Mouse (Mus musculus): ENCODE data around the gene Mmp24. TPM values are rescaled to one million over a fixed set of nuclear protein-coding genes. Genes with fewer than 3 reads are reported as not detected.
A peak's percentile ranks its signal among the peaks of the same experiment; 100 is the strongest.

Mmp24 gene
- polyA plus RNA-seq, 1 experiment = 0.18 TPM

DNA sequence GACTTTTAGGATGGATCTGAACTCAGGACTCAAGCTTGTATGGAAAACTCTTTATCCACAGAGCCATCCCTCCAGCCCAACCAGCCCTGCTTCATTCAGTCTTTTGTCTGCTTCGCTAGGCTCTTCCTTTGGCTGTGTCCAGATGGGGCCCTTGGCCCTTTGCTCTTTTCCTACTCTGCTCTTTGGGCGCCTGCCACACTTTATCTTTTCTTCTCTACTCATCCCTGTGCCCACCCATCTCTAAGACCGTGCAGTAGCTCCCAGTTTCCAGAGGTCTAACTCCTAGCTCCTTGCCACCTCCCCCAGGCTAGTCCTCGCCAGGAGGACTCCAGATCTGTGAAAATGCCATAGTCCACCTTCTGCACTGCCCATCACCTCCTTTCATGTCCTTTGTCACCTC, 1.5 kb upstream of the Mmp24 start:
- Histone ChIP-seq H3K4me3 (ENCODE audit: low read depth, low read length) (no peak overlapping the region), H3K4me1 (ENCODE audit: control insufficient read depth, insufficient read depth, low read length) (peaks cover 2% of the 10 kb centered on the region), H3K9ac (ENCODE audit: low read depth, poor library complexity, severe bottlenecking) (no peak overlapping the region), H3K9me3 (replicated peaks; ENCODE audit: control insufficient read depth, insufficient read depth, low read length, poor library complexity, severe bottlenecking) (no peaks in the 10 kb centered on the region), H3K36me3 (ENCODE audit: control insufficient read depth, insufficient read depth, low read length, poor library complexity, severe bottlenecking) (no peaks in the 10 kb centered on the region), H3K27me3 (ENCODE audit: control insufficient read depth, insufficient read depth, low read length, poor library complexity, severe bottlenecking) (peaks cover 11% of the 10 kb centered on the region), H3K27ac (ENCODE audit: insufficient read depth, low read length) (no peak overlapping the region)
- TF ChIP-seq EP300 (IDR thresholded peaks at IDR 0.05; ENCODE audit: insufficient read depth, low read depth, low read length) (no peak), CTCF (IDR thresholded peaks at IDR 0.05; ENCODE audit: low read depth, low read length) (no peak), POLR2A (IDR thresholded peaks at IDR 0.05; ENCODE audit: insufficient read depth, low read length) (no peak)

DNA sequence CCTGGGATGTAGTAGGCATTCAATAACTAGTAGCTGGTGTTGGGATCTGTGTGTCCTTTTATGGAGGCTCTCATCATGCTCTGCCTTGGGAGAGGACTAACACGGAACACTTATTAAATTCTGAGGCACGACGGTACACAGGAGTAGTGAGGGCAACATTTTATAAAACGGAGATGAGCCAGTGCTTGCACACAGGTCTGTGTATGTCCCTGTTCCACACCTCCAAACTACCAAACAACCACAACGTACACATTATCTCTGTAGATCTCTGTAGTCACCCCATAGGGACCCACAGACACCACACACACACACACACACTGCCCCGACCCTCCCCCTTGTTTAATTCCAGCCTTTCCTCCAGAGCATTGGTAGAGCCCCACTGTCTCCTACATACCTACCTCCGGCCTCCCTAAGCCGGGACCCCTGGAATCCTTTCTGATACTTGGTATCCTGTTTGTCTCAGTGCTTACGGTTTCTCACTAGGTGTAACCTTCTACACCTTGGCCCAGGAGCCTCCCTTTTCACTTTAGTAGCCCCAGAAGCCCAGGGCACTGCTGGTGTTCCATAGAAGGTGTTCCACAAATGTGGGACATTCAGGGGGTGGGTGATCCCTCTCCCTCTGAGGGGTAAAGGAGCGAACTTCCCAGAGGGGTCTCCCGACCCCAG, 748 bp upstream of the Mmp24 start:
- no peak for TF ChIP-seq EP300 (IDR thresholded peaks at IDR 0.05; ENCODE audit: insufficient read depth, low read depth, low read length)
- no peak for TF ChIP-seq CTCF (IDR thresholded peaks at IDR 0.05; ENCODE audit: low read depth, low read length)
- no peak for TF ChIP-seq POLR2A (IDR thresholded peaks at IDR 0.05; ENCODE audit: insufficient read depth, low read length)
- peaks cover 2% of the 10 kb centered on the region for H3K4me1 ChIP-seq (ENCODE audit: control insufficient read depth, insufficient read depth, low read length)
- H3K4me3 ChIP-seq (ENCODE audit: low read depth, low read length) = peak overlapping the region; percentile 57
- peak overlapping the region; percentile 87 for H3K9ac ChIP-seq (ENCODE audit: low read depth, poor library complexity, severe bottlenecking)
- no peaks in the 10 kb centered on the region for H3K9me3 ChIP-seq (replicated peaks; ENCODE audit: control insufficient read depth, insufficient read depth, low read length, poor library complexity, severe bottlenecking)
- peaks cover 11% of the 10 kb centered on the region for H3K27me3 ChIP-seq (ENCODE audit: control insufficient read depth, insufficient read depth, low read length, poor library complexity, severe bottlenecking)
- no peak overlapping the region for H3K27ac ChIP-seq (ENCODE audit: insufficient read depth, low read length)
- no peaks in the 10 kb centered on the region for H3K36me3 ChIP-seq (ENCODE audit: control insufficient read depth, insufficient read depth, low read length, poor library complexity, severe bottlenecking)

DNA sequence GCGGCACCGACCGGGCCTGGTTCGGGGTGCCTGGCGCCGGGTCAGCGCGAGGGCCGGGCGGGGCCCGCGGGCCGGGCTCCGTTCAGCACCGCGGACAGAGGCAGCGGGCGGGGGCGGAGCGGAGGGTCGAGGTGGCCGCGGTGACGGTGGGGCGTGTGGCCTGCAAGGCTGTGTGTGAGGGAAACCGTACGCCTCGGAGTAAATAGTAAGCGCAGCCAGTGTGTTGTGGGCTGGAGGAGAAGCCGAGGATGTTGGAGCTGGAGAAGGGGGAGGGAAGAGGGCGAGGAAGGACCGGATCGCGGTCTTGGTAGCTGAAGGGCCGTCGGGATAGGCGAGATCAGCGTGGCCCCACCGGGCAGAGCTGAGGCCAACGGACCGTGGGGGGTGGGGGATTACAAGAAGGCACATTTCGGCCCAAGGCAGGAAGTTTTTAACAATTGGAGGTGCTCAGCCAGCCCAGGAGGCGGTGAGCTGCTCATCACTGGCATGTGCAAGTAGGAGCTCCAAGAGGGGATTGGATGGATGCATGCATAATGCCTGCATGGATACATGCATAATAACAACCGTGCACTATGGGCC, 632 bp downstream of the Mmp24 start:
- Histone ChIP-seq H3K4me3 (ENCODE audit: low read depth, low read length) (peak overlapping the region; percentile 65), H3K36me3 (ENCODE audit: control insufficient read depth, insufficient read depth, low read length, poor library complexity, severe bottlenecking) (no peaks in the 10 kb centered on the region), H3K27me3 (ENCODE audit: control insufficient read depth, insufficient read depth, low read length, poor library complexity, severe bottlenecking) (peaks cover 11% of the 10 kb centered on the region), H3K9ac (ENCODE audit: low read depth, poor library complexity, severe bottlenecking) (peak overlapping the region; percentile 87), H3K9me3 (replicated peaks; ENCODE audit: control insufficient read depth, insufficient read depth, low read length, poor library complexity, severe bottlenecking) (no peaks in the 10 kb centered on the region), H3K27ac (ENCODE audit: insufficient read depth, low read length) (no peak overlapping the region), H3K4me1 (ENCODE audit: control insufficient read depth, insufficient read depth, low read length) (peaks cover 2% of the 10 kb centered on the region)
- TF ChIP-seq EP300 (IDR thresholded peaks at IDR 0.05; ENCODE audit: insufficient read depth, low read depth, low read length) = no peak
- TF ChIP-seq CTCF (IDR thresholded peaks at IDR 0.05; ENCODE audit: low read depth, low read length) = no peak
- no peak for TF ChIP-seq POLR2A (IDR thresholded peaks at IDR 0.05; ENCODE audit: insufficient read depth, low read length)

DNA sequence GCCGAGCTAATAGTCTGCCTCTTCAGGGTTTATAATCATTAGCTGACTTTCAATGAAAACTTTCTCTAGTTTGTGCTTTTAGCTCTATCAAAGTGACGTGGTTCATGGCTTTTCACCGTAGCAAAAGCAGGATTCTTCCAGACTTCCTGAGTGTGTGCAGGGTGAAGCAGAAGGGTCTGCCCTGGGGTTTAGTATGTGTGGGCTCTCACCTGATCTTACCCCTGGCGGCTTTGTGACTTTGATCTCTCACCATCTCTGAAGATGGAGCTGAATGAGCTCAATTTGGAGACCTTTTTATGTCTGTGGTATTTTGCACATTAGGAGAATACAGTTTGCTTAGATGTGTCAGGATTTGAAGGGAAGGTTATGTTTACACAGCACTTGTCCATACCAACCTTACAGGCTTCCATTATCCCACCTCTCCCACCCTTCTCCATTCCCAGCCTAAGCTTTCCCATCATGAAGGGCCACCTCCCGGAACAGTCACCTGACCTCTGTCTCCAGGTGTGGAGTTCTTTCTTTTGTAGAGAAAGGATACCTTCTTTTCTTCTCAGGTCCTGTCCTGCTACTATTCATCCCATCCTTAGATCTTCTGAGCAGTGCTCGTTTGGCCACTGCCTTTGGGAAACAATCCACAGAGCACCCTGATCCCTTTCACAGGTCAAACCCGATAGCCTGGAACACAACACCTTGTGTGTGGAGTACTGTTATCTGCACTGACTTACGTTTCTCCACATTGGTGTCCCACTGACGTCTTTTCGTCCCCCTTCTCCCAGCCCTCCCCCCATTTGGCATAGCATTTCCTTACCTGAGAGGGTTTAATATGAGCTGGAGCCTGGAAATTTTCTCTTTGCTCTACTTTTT, 1.9 kb downstream of the Mmp24 start:
- Histone ChIP-seq H3K4me1 (ENCODE audit: control insufficient read depth, insufficient read depth, low read length) (peaks cover 2% of the 10 kb centered on the region), H3K4me3 (ENCODE audit: low read depth, low read length) (no peak overlapping the region), H3K9ac (ENCODE audit: low read depth, poor library complexity, severe bottlenecking) (no peak overlapping the region), H3K27ac (ENCODE audit: insufficient read depth, low read length) (no peak overlapping the region), H3K27me3 (ENCODE audit: control insufficient read depth, insufficient read depth, low read length, poor library complexity, severe bottlenecking) (peaks cover 11% of the 10 kb centered on the region), H3K9me3 (replicated peaks; ENCODE audit: control insufficient read depth, insufficient read depth, low read length, poor library complexity, severe bottlenecking) (no peaks in the 10 kb centered on the region), H3K36me3 (ENCODE audit: control insufficient read depth, insufficient read depth, low read length, poor library complexity, severe bottlenecking) (no peaks in the 10 kb centered on the region)
- TF ChIP-seq CTCF (IDR thresholded peaks at IDR 0.05; ENCODE audit: low read depth, low read length) (no peak), POLR2A (IDR thresholded peaks at IDR 0.05; ENCODE audit: insufficient read depth, low read length) (no peak), EP300 (IDR thresholded peaks at IDR 0.05; ENCODE audit: insufficient read depth, low read depth, low read length) (no peak)

DNA sequence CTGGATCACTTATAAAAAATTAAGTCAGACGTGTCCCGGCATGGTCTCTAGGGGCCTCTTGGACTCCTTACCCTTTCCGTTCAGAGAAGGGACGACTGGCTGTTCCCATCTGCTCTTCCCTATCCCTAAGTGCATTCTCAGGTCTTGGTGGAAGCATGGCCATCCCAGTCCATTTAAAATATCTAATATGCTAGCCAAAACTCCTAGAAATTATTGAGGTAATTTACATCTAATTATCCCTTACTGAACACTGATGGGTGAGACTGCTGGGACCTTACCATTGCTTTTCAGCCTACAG, 2.5 kb downstream of the Mmp24 start:
- H3K4me1 ChIP-seq (ENCODE audit: control insufficient read depth, insufficient read depth, low read length) = peaks cover 2% of the 10 kb centered on the region
- TF ChIP-seq POLR2A (IDR thresholded peaks at IDR 0.05; ENCODE audit: insufficient read depth, low read length) (no peak), CTCF (IDR thresholded peaks at IDR 0.05; ENCODE audit: low read depth, low read length) (no peak), EP300 (IDR thresholded peaks at IDR 0.05; ENCODE audit: insufficient read depth, low read depth, low read length) (no peak)
- no peak overlapping the region for H3K9ac ChIP-seq (ENCODE audit: low read depth, poor library complexity, severe bottlenecking)
- H3K9me3 ChIP-seq (replicated peaks; ENCODE audit: control insufficient read depth, insufficient read depth, low read length, poor library complexity, severe bottlenecking) = no peaks in the 10 kb centered on the region
- H3K27me3 ChIP-seq (ENCODE audit: control insufficient read depth, insufficient read depth, low read length, poor library complexity, severe bottlenecking) = peaks cover 11% of the 10 kb centered on the region
- no peak overlapping the region for H3K4me3 ChIP-seq (ENCODE audit: low read depth, low read length)
- H3K27ac ChIP-seq (ENCODE audit: insufficient read depth, low read length) = no peak overlapping the region
- no peaks in the 10 kb centered on the region for H3K36me3 ChIP-seq (ENCODE audit: control insufficient read depth, insufficient read depth, low read length, poor library complexity, severe bottlenecking)

DNA sequence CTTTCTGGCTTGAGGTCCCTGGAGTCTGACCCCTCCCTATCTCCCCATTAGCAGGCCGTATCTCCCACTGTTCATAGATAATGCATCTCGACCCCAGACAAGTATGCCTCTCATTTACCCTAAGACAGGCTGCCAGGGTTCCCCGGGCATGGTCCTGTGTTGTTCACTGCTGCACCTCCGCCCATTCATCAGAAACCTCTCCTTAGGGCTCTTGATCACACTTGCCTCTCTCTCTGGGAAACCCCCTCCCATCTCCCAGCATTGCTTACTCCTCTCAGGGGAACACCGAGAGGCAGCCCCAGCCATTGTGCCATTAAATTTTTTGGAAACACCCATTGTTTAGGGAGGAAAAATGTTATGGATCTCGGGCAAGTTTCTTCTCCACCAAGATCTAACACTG, 2.9 kb downstream of the Mmp24 start:
- Histone ChIP-seq H3K9me3 (replicated peaks; ENCODE audit: control insufficient read depth, insufficient read depth, low read length, poor library complexity, severe bottlenecking) (no peaks in the 10 kb centered on the region), H3K27me3 (ENCODE audit: control insufficient read depth, insufficient read depth, low read length, poor library complexity, severe bottlenecking) (peaks cover 11% of the 10 kb centered on the region)

More for the DNA sequence above, 2.9 kb downstream of the Mmp24 start:
- no peak overlapping the region for H3K9ac ChIP-seq (ENCODE audit: low read depth, poor library complexity, severe bottlenecking)
- no peaks in the 10 kb centered on the region for H3K36me3 ChIP-seq (ENCODE audit: control insufficient read depth, insufficient read depth, low read length, poor library complexity, severe bottlenecking)
- H3K4me3 ChIP-seq (ENCODE audit: low read depth, low read length) = no peak overlapping the region
- no peak overlapping the region for H3K27ac ChIP-seq (ENCODE audit: insufficient read depth, low read length)
- H3K4me1 ChIP-seq (ENCODE audit: control insufficient read depth, insufficient read depth, low read length) = peaks cover 2% of the 10 kb centered on the region
- no peak for TF ChIP-seq EP300 (IDR thresholded peaks at IDR 0.05; ENCODE audit: insufficient read depth, low read depth, low read length)
- no peak for TF ChIP-seq POLR2A (IDR thresholded peaks at IDR 0.05; ENCODE audit: insufficient read depth, low read length)
- no peak for TF ChIP-seq CTCF (IDR thresholded peaks at IDR 0.05; ENCODE audit: low read depth, low read length)
